Mouse (Mus musculus) spleen, adult 2 months (tissue): ENCODE measurements at regions not wholly inside any gene's neighbourhood (a gene's known extent, or its start where the extent isn't known, plus 50 kb on each side); places are given as distances from the start of the nearest gene placed in this dataset.

Source experiments
- DNase-seq, 2 experiments: peaks; one replicate each; pipeline versions ENCODE4 v3.0.0 to v3.0.0-alpha.2; 2012 to 2021; ENCODE audit warnings: low spot score in 2 of 2, low read depth in 1 of 2
- H3K27ac ChIP-seq: fragments of 200-500 bp; 2 replicates; pipeline ENCODE4 v1.5.1; 2012; ENCODE audit warnings: low read length, inconsistent platforms; ENCODE audit not compliant: insufficient read depth
- H3K27me3 ChIP-seq: fragments of 200-500 bp; 2 replicates; pipeline ENCODE4 v1.6.1; 2012; ENCODE audit warnings: mild to moderate bottlenecking, moderate library complexity, low read length, inconsistent platforms; ENCODE audit not compliant: control insufficient read depth, insufficient read depth
- H3K36me3 ChIP-seq: fragments of 200-500 bp; 2 replicates; pipeline ENCODE4 v1.6.1; 2012; ENCODE audit warnings: mild to moderate bottlenecking, low read length, inconsistent platforms; ENCODE audit not compliant: control insufficient read depth, insufficient read depth
- H3K4me1 ChIP-seq: fragments of 200-500 bp; 2 replicates; pipeline ENCODE4 v1.6.1; 2011; ENCODE audit warnings: inconsistent platforms; ENCODE audit not compliant: control insufficient read depth, insufficient read depth, insufficient read length
- H3K4me3 ChIP-seq: fragments of 200-500 bp; 2 replicates; pipeline ENCODE4 v1.5.1; 2011; ENCODE audit warnings: mild to moderate bottlenecking, inconsistent platforms; ENCODE audit not compliant: insufficient read depth, insufficient read length; ENCODE audit errors: extremely low read depth
- CTCF ChIP-seq: fragments of 200-500 bp; IDR thresholded peaks from 2 replicates; pipeline ENCODE4 v1.5.1; 2011; ENCODE audit warnings: mild to moderate bottlenecking, inconsistent platforms; ENCODE audit not compliant: insufficient read depth, insufficient read length, insufficient replicate concordance; ENCODE audit errors: extremely low read depth
- POLR2A ChIP-seq: fragments of 200-500 bp; IDR thresholded peaks from 2 replicates; pipeline ENCODE4 v1.6.1; 2011; ENCODE audit warnings: low read depth, low read length, inconsistent platforms
- whole genome bisulfite sequencing: fragments of 180-500 bp; shearing (Covaris S2); methylation state at CpG from one replicate; pipeline ENCODE4 v1.1.7; 2018; 5-methylcytosine and 5-hydroxymethylcytosine counted together

DNA sequence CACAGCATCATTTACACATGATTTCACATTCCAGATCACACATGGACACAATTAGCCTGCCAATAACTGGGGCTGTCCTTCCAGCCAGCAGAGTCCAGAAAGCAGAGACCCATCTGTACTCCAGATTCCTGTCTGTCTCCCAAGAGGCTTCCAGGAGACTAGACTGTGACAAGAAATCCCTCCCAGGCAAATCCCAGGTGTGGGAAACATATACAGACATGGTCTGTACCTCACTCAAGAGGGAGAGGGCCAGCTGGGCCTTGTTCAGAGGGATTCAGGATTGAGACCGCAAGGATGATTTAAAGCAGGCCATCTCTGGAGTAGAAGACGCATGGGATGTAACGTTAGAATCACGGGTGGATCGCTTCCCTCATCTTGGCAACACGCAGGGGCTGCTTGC lies 182.7 kb upstream of the Prr30 start:
- Histone ChIP-seq H3K27me3 (no peaks in the 10 kb centered on the region), H3K27ac (no peak overlapping the region), H3K4me1 (no peaks in the 10 kb centered on the region), H3K36me3 (no peaks in the 10 kb centered on the region), H3K4me3 (no peak overlapping the region)
- no peak for DNase-seq
- TF ChIP-seq POLR2A (no peak), CTCF (no peak)
- WGBS: 91% methylated on average over 6 of the region's 6 CpGs

DNA sequence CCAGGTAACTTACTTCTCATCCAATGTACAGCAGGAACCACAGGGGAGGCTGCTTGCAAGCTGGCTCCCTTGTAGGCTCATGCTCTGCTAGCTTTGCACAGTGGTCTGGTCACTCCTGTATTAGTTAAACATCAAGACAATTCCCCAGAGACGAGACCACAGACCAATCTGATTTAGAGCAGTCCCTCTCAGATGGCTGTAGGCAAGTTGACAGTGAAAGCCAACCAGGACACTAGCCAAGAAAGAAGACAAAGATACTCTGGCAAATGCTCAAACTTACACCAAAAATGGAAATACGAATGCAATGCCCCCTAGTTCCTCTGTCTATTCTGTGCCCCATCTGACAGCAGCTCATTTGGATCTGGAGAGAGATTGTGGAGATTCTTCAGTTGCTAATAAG lies 181.8 kb upstream of the Prr30 start:
- WGBS: 73% methylated on average over 2 of the region's 2 CpGs
- no peaks in the 10 kb centered on the region for H3K36me3 ChIP-seq
- H3K27ac ChIP-seq: no peak overlapping the region
- TF ChIP-seq POLR2A (no peak), CTCF (no peak)
- no peaks in the 10 kb centered on the region for H3K4me1 ChIP-seq
- DNase-seq: no peak
- no peaks in the 10 kb centered on the region for H3K27me3 ChIP-seq
- H3K4me3 ChIP-seq: no peak overlapping the region

DNA sequence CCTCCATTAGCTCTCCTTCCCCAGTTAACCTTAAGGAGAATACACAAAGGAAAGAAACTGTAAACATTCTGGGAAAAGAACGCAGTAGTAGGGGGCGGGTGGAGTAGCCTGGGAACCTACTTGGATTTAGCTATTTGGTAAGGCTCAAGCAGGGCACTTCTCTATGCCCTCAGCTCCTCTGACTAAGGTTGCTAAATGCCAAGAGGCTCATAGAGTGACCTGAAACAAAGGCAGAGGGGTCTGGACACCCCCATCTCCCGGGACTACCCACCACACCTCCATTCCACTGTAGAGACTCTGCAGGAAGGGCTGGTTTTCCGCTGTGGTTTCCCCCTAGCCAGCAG lies 179.5 kb upstream of the Prr30 start:
- no peak overlapping the region for H3K27ac ChIP-seq
- TF ChIP-seq POLR2A (no peak), CTCF (no peak)
- no peaks in the 10 kb centered on the region for H3K27me3 ChIP-seq
- no peak for DNase-seq
- no peaks in the 10 kb centered on the region for H3K4me1 ChIP-seq
- 34% methylated on average over 4 of the region's 4 CpGs for WGBS
- no peaks in the 10 kb centered on the region for H3K36me3 ChIP-seq
- no peak overlapping the region for H3K4me3 ChIP-seq

DNA sequence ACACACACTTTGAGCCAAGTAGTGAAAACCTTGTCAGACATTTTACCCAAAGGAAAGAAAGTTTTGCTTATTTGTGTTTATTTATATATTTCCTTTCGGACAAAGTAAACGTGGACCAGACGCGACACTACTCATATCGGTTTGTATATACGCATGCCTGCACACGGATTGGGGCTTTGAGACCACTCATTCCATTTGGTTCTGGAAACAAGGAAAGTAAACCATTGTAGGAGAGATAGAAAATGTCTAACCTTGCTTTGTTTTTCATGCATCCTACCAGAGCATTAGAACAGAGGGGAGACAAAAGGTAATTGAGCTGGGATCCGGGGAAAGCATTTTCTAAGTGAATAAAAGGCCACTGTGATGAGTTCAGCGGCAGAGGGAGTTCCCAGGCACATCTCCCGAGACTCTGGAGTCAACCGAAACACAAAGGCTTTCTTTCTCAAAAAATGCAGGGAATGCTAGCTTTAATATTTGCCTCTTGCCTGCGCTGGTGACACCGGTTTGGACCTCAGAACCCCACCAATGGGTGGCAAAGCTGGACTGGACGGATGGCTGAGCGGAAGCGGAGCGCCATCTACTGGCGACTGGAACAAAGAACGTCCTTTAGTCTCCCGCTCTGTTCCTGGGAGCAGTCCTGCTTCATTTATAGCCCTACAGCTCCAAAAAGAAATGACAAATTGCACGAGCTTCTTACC lies 179.0 kb upstream of the Prr30 start:
- Histone ChIP-seq H3K4me3 (no peak overlapping the region), H3K4me1 (no peaks in the 10 kb centered on the region), H3K36me3 (no peaks in the 10 kb centered on the region), H3K27ac (no peak overlapping the region), H3K27me3 (no peaks in the 10 kb centered on the region)
- peak in 1 of 2 experiments; percentile 7 for DNase-seq
- WGBS: 37% methylated on average over 21 of the region's 21 CpGs
- TF ChIP-seq POLR2A: no peak
- TF ChIP-seq CTCF: peak; percentile 37; the same call in 1 of the 2 replicates

DNA sequence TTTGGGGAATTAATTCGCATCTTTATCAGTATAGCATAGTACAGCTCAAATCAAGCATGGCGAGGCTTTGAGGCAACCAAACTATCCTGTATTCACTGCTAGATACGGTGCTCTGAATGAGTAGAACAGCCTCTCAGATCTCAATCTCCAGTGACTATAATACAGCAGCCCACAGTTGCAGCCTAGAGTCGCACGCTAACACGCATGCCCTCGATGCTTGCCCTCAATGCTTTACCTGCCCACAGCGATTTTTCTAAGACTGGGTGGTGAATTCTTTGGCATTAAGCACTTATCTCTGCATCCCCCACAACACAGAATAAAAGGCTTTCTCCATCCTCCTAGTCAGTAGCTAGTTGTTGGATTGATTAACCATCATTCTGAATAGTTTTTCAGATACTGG lies 178.4 kb upstream of the Prr30 start:
- no peak overlapping the region for H3K27ac ChIP-seq
- no peak for TF ChIP-seq POLR2A
- TF ChIP-seq CTCF: no peak
- H3K4me1 ChIP-seq: no peaks in the 10 kb centered on the region
- H3K36me3 ChIP-seq: no peaks in the 10 kb centered on the region
- no peak for DNase-seq
- H3K27me3 ChIP-seq: no peaks in the 10 kb centered on the region
- H3K4me3 ChIP-seq: no peak overlapping the region
- 91% methylated on average over 8 of the region's 8 CpGs for WGBS

DNA sequence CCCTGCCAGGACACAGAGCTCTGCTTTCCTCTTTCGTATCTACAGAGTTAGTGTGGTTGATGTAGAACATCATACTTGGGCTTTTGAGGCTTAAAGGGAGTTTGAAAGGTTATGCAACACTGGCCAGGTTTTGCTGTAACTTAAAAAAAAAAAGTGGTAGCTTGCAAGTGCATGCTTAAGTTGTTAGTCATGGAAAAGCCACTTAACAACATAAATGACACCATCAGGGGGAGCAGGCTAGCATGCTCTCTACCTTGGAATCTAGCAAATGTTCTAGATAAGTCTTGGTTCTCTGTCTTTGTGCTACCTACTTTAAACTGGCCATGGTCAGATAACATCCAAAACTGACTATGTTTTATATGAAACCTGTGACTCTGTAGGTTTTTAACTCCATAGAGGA lies 176.6 kb upstream of the Prr30 start:
- WGBS: 61% methylated on average over 1 of the region's 1 CpGs
- Histone ChIP-seq H3K4me3 (no peak overlapping the region), H3K36me3 (no peaks in the 10 kb centered on the region), H3K27me3 (no peaks in the 10 kb centered on the region), H3K4me1 (no peaks in the 10 kb centered on the region), H3K27ac (no peak overlapping the region)
- TF ChIP-seq CTCF: no peak
- TF ChIP-seq POLR2A: no peak
- DNase-seq: no peak

DNA sequence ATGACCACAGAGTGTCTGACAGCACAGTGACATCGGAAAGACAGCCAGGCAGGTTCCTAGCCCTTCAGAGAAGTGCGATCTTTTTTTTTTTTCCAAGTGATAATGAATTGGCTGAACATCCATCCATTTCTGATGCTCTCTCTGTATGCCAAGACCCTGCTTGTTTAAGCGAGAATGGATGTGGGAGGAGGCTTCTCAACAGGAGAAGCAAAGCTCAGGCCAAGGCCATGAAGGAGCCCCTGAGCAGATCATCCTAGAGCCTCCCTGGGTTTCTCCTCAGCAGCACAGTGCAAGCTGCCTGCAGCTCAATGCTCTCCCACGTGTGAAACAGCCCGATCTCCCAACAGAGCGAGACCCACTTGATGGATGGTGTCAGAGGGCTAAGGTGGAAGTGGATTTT lies 175.7 kb upstream of the Prr30 start:
- no peak overlapping the region for H3K4me3 ChIP-seq
- no peak overlapping the region for H3K27ac ChIP-seq
- no peaks in the 10 kb centered on the region for H3K36me3 ChIP-seq
- TF ChIP-seq CTCF (no peak), POLR2A (no peak)
- WGBS: 76% methylated on average over 6 of the region's 6 CpGs
- no peaks in the 10 kb centered on the region for H3K27me3 ChIP-seq
- DNase-seq: no peak
- H3K4me1 ChIP-seq: no peaks in the 10 kb centered on the region
